Mouse (Mus musculus): ENCODE data around the gene Gm9195.

DNA sequence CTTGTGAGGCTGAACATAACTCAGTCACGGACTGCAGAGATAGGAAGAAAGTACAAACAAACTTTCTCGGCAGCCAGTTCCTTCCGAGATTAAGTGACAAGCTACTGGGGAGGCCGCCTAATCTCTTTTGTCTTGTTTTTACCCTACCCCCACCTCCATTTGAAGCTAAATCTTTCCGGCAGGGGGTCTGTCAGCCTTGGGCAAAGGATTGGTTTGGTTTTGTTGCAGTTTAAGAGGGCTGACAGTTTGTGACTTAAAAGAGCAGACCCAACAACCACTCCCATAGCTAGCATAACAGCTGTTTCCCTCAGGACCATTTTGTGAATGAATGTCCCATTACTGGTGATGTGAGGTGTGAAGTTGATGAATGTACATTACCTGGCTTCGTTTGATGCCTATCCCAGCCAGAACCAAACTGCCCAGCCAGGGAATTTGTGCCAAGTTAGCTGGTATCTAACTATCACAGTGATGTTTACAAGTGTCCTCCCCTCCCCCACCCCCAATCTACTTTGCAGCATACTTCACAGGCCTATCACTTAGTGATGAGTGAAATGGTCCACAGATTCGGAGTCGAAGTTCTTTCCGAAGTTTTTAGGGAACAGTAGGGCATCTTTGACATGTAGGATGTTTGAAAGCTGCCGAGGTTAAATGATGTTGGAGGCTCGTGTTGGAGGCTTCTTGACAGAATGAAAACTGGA is 15.2 kb upstream of the Gm9195 start:
- no peak for TF ChIP-seq CTCF (IDR thresholded peaks at IDR 0.05; ENCODE audit: low read depth)
- no peak for TF ChIP-seq EP300 (IDR thresholded peaks at IDR 0.05; ENCODE audit: low read depth)
